Mouse (Mus musculus) B cell, adult 67 days (primary cell): Measurements from ENCODE around the gene Tmem132a. TPM values are rescaled to one million over a fixed set of nuclear protein-coding genes. Genes with fewer than 3 reads are reported as not detected.

Experiments
- total RNA-seq, 2 experiments: library from RNA; stranded (reverse); gene quantifications; 4 replicates each; pipeline ENCODE4 v1.2.4; 2023

The Tmem132a gene
- total RNA-seq, result under 1 TPM in 1 of 2 experiments, not detected in 1; 0.65 TPM

GRCm38 (mm10) chr19:10869886-10870527 is at the start of gene Tmem132a:
Gene Tmem132a, minus strand, starts transcription at chr19:10869940.

DNA sequence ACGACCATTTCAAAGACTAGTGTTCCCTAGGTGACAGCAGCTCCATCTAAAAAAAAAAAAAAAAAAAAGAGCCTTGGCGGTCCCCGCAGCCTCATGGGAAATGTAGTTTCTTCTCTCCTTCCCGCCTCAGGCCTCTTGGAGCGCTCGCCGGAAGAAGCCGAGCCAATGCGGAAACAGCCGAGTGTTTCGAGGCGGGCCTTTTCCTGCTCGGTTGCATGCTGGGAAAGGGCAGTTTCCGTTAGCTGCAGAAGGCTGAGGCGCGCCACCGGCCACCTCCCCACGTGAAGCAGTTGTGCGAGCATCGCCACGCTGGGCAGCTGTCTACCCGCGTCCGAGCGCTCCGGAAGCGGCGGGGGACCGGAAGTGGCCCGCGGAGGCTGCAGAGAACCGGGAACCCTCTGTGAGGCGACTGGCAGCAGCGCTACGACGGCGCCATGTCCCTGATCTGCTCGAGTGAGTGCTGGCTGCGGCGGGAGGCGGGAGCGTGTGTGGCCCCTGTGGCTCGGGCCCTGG is 25.3 kb upstream of the Tmem132a start, which contains the start of gene Prpf19:
Gene Prpf19, plus strand, starts transcription at position 216 of the 513 bp plus-strand sequence.

GRCm38 (mm10) chr19:10881426-10882154 is 11.8 kb upstream of the Tmem132a start, which contains the start of gene Tmem109:
Gene Tmem109, minus strand, starts transcription at chr19:10882001.

DNA sequence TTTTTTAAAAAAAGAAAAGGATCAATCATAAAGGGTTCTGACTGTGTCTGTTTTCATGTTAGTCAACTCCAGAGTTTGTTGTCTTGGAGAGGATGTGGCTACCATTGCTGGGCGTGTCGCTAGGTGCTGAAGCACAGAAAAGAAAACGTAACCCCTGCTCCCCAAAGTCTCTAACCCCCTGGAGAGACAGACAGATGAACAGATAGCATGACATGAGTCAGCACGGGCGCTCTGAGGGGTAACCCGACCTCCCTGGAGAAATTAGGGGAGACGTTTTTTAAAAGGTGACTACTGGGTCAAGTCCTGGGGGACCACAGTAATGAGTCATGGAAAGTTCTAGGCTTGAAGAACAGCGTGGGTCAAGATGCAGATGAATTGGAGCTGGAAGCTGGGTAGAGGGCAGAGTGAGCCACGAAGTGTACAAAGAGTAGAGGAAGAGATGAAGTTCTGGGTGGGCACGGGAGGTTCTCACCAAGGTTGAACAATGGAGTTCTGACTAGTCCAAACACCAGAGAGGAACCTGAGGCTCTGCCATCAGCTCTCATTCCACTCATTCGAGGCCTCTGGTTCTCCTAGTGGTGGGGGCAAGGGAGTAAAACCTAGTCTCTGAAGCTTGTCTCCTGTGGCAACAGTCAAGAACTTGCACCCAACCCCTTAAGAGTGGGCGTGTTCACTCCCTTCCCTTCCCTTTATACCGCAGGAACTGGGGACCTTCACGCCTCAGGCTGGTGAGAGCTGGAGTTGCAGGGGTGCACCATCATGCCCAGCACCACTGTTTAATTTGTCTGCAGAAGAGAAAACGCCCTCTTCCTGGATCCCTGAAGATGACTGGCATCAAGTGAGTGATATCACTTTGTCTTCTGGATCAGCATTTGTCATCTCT is 30.5 kb downstream of the Tmem132a start, which contains the start of gene Slc15a3:
Gene Slc15a3, plus strand, starts transcription at position 718 of the 883 bp plus-strand sequence.

DNA sequence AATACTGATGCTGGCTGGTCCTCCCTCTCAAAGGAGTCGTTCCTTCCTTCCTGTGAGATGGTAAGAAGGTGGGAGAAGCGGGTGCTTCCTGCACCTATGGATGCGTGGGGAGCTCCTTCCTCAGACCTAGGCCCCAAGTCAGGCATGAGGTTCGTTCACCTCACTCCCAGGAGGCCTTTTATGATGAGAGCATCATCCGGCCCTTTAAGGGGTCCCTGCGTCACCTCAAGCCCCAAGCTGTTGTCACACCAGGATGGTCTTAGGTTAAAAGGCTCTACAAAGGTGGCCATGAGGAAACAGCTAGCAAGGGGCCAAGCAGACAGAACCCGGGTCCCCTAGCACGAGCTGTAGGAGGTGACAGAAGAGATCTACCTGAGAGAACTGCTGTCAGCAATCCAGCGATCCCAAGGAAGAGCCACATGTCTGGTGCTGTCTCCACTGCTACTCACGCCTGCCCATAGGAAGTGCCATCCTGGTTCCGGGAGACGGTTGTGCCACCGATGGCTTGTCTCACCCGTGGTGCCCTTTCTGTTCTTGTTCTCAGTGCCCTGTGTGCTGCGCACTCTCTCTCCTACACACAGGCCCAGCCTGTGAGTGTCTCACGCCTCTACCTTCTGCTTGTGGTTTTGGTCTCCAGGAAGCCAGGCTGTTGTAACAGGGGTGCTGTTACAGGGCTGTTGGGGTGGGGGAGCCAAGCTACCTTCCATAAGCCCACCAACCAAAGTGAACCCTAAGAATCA is 40.1 kb downstream of the Tmem132a start, which contains the start of gene Cd6:
Gene Cd6, minus strand, starts transcription at position 623 of the 740 bp plus-strand sequence.

Other genes starting within 250 kb of the Tmem132a start
- 1 to 10 TPM; 1.2 to 1.7 TPM for gene Vwce, start 235.7 kb downstream of the Tmem132a start, total RNA-seq
- gene Pga5, start 191.9 kb downstream of the Tmem132a start, total RNA-seq, result not detected
- 10 to 100 TPM; 19.0 to 20.5 TPM for gene Vps37c, start 181.2 kb downstream of the Tmem132a start, total RNA-seq
- 1 to 10 TPM; 1.8 to 1.9 TPM for gene Cd5, start 130.9 kb downstream of the Tmem132a start, total RNA-seq
- 1 to 10 TPM in 1 of 2 experiments, not detected in 1; 1.2 TPM for gene Cd6, start 39.9 kb downstream of the Tmem132a start, total RNA-seq
- gene Slc15a3, start 30.2 kb downstream of the Tmem132a start, total RNA-seq, result 10 to 100 TPM; 27.5 to 29.0 TPM
- gene Tmem109, start 12.1 kb upstream of the Tmem132a start, total RNA-seq, result 10 to 100 TPM; 26.1 to 30.0 TPM
- 100 to 1,000 TPM; 122 to 135 TPM for gene Prpf19, start 25.3 kb upstream of the Tmem132a start, total RNA-seq
- gene Zp1, start 50.7 kb upstream of the Tmem132a start, total RNA-seq, result not detected
- gene Ptgdr2, start 67.2 kb upstream of the Tmem132a start, total RNA-seq, result not detected
- gene Ccdc86, start 79.3 kb upstream of the Tmem132a start, total RNA-seq, result 10 to 100 TPM; 44.1 to 55.0 TPM
- gene Ms4a10, start 104.7 kb upstream of the Tmem132a start, total RNA-seq, result not detected
- not detected for gene Ms4a15, start 123.3 kb upstream of the Tmem132a start, total RNA-seq
- gene Ms4a18, start 148.1 kb upstream of the Tmem132a start, total RNA-seq, result not detected
- not detected for gene Ms4a8a, start 211.2 kb upstream of the Tmem132a start, total RNA-seq